Mouse (Mus musculus) liver, adult 2 months (tissue): ENCODE measurements around the gene Olfr1499. TPM values are rescaled to one million over a fixed set of nuclear protein-coding genes. Genes with fewer than 3 reads are reported as not detected.
"Not testable (repeated sequence)": the region's sequence is repeated elsewhere in the genome, so short reads cannot be mapped to it uniquely, and the experiment has no call there.

Experiments used
- DNase-seq: peaks from one replicate; pipeline ENCODE4 v3.0.0-alpha.2; 2011; ENCODE audit warnings: low read depth, low spot score; ENCODE audit errors: extremely low read depth
- H3K27ac ChIP-seq: fragments of 200-500 bp; replicated peaks from 2 replicates; pipeline ENCODE4 v1.5.1; 2012; ENCODE audit warnings: low read depth, mild to moderate bottlenecking, control low read depth, inconsistent platforms, low read length; ENCODE audit not compliant: insufficient read depth
- H3K27me3 ChIP-seq: fragments of 200-500 bp; 2 replicates; pipeline ENCODE4 v1.6.1; 2012; ENCODE audit warnings: mild to moderate bottlenecking, moderate library complexity, low read length, inconsistent platforms; ENCODE audit not compliant: control insufficient read depth, insufficient read depth
- H3K36me3 ChIP-seq: fragments of 200-500 bp; 2 replicates; pipeline ENCODE4 v1.6.1; 2012; ENCODE audit warnings: low read length, inconsistent platforms; ENCODE audit not compliant: control insufficient read depth, insufficient read depth
- H3K4me1 ChIP-seq: fragments of 200-500 bp; 2 replicates; pipeline ENCODE4 v1.6.1; 2011; ENCODE audit warnings: low read length; ENCODE audit not compliant: control insufficient read depth, insufficient read depth
- H3K4me3 ChIP-seq: fragments of 200-500 bp; 2 replicates; pipeline ENCODE4 v1.5.1; 2011; ENCODE audit warnings: low read depth, mild to moderate bottlenecking, control low read depth, low read length, moderate library complexity; ENCODE audit not compliant: insufficient read depth
- H3K79me2 ChIP-seq: fragments of 200-500 bp; 2 replicates; pipeline ENCODE4 v1.6.1; 2012; ENCODE audit warnings: inconsistent platforms, mild to moderate bottlenecking, low read length, moderate library complexity; ENCODE audit not compliant: control insufficient read depth, insufficient read depth
- H3K9ac ChIP-seq: fragments of 200-500 bp; 2 replicates; pipeline ENCODE4 v1.6.1; 2012; ENCODE audit warnings: low read depth, mild to moderate bottlenecking, control low read depth, inconsistent platforms, low read length
- CTCF ChIP-seq: fragments of 200-500 bp; IDR thresholded peaks from 2 replicates; pipeline ENCODE4 v1.5.1; 2011; ENCODE audit warnings: low read depth, low read length, control low read depth
- POLR2A ChIP-seq: fragments of 200-500 bp; IDR thresholded peaks from 2 replicates; pipeline ENCODE4 v1.6.1; 2011; ENCODE audit warnings: low read length, control low read depth; ENCODE audit not compliant: insufficient read depth; ENCODE audit errors: extremely low read depth
- WGBS: fragments of 180-500 bp; shearing (Covaris S2); methylation state at CpG from one replicate; pipeline ENCODE4 v1.1.7; 2018; 5-methylcytosine and 5-hydroxymethylcytosine counted together
- polyA plus RNA-seq: library from polyadenylated mRNA; depleted of rRNA; stranded (reverse); fragments of >200 nt; gene quantifications from 2 replicates; pipeline ENCODE4 v1.2.3, GENCODE M21; 2012; rRNA removed
- total RNA-seq: library from RNA; depleted of rRNA; stranded (reverse); fragments of >200 nt; gene quantifications from 2 replicates; pipeline ENCODE4 v1.2.3, GENCODE M21; 2014; rRNA removed

Olfr1499 gene
- total RNA-seq (not detected in 2 replicates), polyA plus RNA-seq (not detected in 2 replicates)

GRCm38 (mm10) chr19:13819347-13819746, at the start of gene Olfr1499:
Olfr1499 (minus strand) TSS chr19:13819447.
- H3K4me3 ChIP-seq: no peak within 1 kb of the TSS
- H3K36me3 ChIP-seq: no peaks in the 10 kb centered on the region
- no peaks in the 10 kb centered on the region for H3K27me3 ChIP-seq
- no peak within 1 kb of the TSS for H3K27ac ChIP-seq
- DNase-seq: no peak
- TF ChIP-seq CTCF: no peak
- TF ChIP-seq POLR2A: no peak
- no peak within 1 kb of the TSS for H3K9ac ChIP-seq
- H3K4me1 ChIP-seq: no peaks in the 10 kb centered on the region
- H3K79me2 ChIP-seq: no peaks in the 10 kb centered on the region

DNA sequence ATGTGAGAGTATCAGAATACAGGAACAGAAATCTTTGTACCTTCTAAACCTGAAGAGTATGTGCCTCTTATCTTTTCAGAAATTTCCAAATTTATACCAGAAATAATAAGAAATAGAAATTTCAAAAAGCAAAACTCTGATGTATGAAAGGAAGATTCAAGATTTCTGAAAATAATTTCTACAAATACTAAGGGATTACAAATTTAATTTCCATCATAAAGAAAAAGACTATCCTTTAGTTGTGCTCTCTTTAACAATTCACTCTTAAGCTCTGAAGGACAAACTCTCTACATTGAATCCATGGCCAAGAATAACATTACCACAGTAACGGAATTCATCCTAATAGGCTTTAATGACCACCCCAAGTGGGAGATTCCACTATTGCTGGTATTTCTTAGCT, 42.2 kb upstream of the Olfr1499 start, which contains the start of gene Olfr1502:
TSS of gene Olfr1502 (plus strand) at position 301 of the 400 bp plus-strand sequence.
- Histone ChIP-seq H3K27ac (no peak within 1 kb of the TSS), H3K4me1 (no peaks in the 10 kb centered on the region), H3K79me2 (no peaks in the 10 kb centered on the region), H3K4me3 (no peak within 1 kb of the TSS), H3K9ac (no peak within 1 kb of the TSS), H3K36me3 (no peaks in the 10 kb centered on the region), H3K27me3 (no peaks in the 10 kb centered on the region)
- DNase-seq: no peak
- TF ChIP-seq CTCF: no peak
- TF ChIP-seq POLR2A: no peak
- WGBS: 70% methylated on average over 1 of the region's 1 CpGs

GRCm38 (mm10) chr19:13850592-13850991, 31.3 kb upstream of the Olfr1499 start, which contains the start of gene Olfr1501:
Olfr1501 (minus strand) TSS chr19:13850692.
- H3K9ac ChIP-seq, DNase-seq, H3K4me3 ChIP-seq, H3K27me3 ChIP-seq, H3K27ac ChIP-seq, H3K36me3 ChIP-seq, H3K79me2 ChIP-seq, H3K4me1 ChIP-seq: not testable (repeated sequence)

GRCm38 (mm10) chr19:13830388-13830787, 11.1 kb upstream of the Olfr1499 start, which contains the start of gene Olfr1500:
Olfr1500 (minus strand) TSS chr19:13830488.
- Histone ChIP-seq H3K27ac (no peak within 1 kb of the TSS), H3K4me1 (no peaks in the 10 kb centered on the region), H3K79me2 (no peaks in the 10 kb centered on the region), H3K36me3 (no peaks in the 10 kb centered on the region), H3K9ac (no peak within 1 kb of the TSS), H3K4me3 (no peak within 1 kb of the TSS), H3K27me3 (no peaks in the 10 kb centered on the region)
- no peak for DNase-seq
- TF ChIP-seq CTCF: no peak
- no peak for TF ChIP-seq POLR2A

DNA sequence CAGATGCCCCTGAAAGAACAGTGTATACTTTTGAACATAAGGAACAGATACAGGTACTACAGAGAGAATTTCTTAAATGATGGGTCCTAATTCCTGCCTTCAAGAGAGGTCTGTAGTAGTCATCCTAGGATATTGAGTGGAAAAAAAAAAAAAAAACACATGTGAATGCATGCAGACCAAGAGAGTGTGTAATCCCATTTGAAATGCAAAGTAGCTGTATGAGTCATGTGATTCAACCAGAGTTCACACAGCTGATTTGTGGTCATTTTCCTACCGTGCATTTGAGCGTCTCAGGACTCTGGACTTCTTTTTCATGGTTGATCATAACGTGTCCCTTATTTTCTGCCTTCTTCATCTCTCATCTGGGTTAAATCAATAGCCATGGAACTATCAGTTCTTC, 9.2 kb upstream of the Olfr1499 start:
- H3K4me3 ChIP-seq: no peak overlapping the region
- no peaks in the 10 kb centered on the region for H3K79me2 ChIP-seq
- H3K4me1 ChIP-seq: no peaks in the 10 kb centered on the region
- H3K27ac ChIP-seq: no peak overlapping the region
- no peak overlapping the region for H3K9ac ChIP-seq
- WGBS: 73% methylated on average over 3 of the region's 3 CpGs
- TF ChIP-seq POLR2A (no peak), CTCF (no peak)
- DNase-seq: no peak
- no peaks in the 10 kb centered on the region for H3K36me3 ChIP-seq
- H3K27me3 ChIP-seq: no peaks in the 10 kb centered on the region

DNA sequence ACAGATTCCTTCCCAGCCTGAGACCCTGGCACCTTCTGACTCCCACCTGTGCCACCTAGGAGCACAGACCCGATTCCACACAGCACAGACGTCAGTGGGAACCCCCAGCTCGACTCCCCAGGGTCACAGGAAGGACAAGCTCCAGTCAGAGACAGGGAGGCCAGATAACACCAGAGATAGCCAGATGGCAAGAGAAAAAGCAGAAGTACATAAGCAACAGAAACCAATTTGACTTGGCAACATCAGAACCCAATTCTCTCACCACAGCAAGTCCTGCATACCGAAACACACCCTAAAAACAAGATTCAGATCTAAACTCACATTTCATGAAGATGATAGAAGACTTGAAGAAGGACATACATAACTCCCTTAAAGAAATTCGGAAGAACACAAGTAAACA, 1.6 kb upstream of the Olfr1499 start:
- H3K36me3 ChIP-seq: no peaks in the 10 kb centered on the region
- WGBS: 42% methylated on average over 5 of the region's 5 CpGs
- DNase-seq: no peak
- H3K4me1 ChIP-seq: no peaks in the 10 kb centered on the region
- H3K9ac ChIP-seq: no peak overlapping the region
- H3K27ac ChIP-seq: no peak overlapping the region
- TF ChIP-seq POLR2A (no peak), CTCF (no peak)
- no peak overlapping the region for H3K4me3 ChIP-seq
- H3K27me3 ChIP-seq: no peaks in the 10 kb centered on the region
- no peaks in the 10 kb centered on the region for H3K79me2 ChIP-seq
